Mouse (Mus musculus) erythroblast, embryonic 14.5 days (primary cell): Measurements from ENCODE around the gene Arpp21.

Experiments used
- GATA1 ChIP-seq: IDR thresholded peaks from 2 replicates; pipeline ENCODE4 v1.6.1; 2012; ENCODE audit warnings: low read length, inconsistent platforms, mixed read lengths
- TAL1 ChIP-seq: IDR thresholded peaks from 3 replicates; pipeline ENCODE4 v1.6.1; 2012; ENCODE audit warnings: low read length, inconsistent platforms, mixed read lengths

GRCm38 (mm10) chr9:112187667-112188066 is 48.1 kb downstream of the Arpp21 start:
- TF ChIP-seq GATA1: no peak
- no peak for TF ChIP-seq TAL1
